Mouse (Mus musculus) lung, embryonic 15.5 days (tissue): ENCODE results near the gene Gpbar1. TPM values are rescaled to one million over a fixed set of nuclear protein-coding genes. Genes with fewer than 3 reads are reported as not detected.

ENCODE experiments used
- ATAC-seq: fragments of 200-750 bp; cut with Nextera tagmentation; 2 replicates; pipeline ENCODE4 v1.8.0; 2017; ENCODE audit warnings: moderate number of reproducible peaks, borderline replicate concordance; ENCODE audit not compliant: low FRiP score, low TSS enrichment; ENCODE audit errors: extremely low read depth
- H3K27ac ChIP-seq: fragments of 300-500 bp; sonication (generic); 2 replicates; pipeline ENCODE4 v1.5.1; 2015; ENCODE audit warnings: moderate library complexity, mild to moderate bottlenecking, inconsistent platforms
- H3K27me3 ChIP-seq: fragments of 300-500 bp; sonication (generic); 2 replicates; pipeline ENCODE4 v1.6.1; 2015; ENCODE audit warnings: inconsistent platforms
- H3K36me3 ChIP-seq: fragments of 300-500 bp; sonication (generic); 2 replicates; pipeline ENCODE4 v1.6.1; 2015; ENCODE audit warnings: inconsistent platforms
- H3K4me1 ChIP-seq: fragments of 300-500 bp; sonication (generic); 2 replicates; pipeline ENCODE4 v1.6.1; 2015; ENCODE audit warnings: inconsistent platforms
- H3K4me2 ChIP-seq: fragments of 300-500 bp; sonication (generic); 2 replicates; pipeline ENCODE4 v1.6.1; 2015; ENCODE audit warnings: inconsistent platforms, mild to moderate bottlenecking, moderate library complexity
- H3K4me3 ChIP-seq: fragments of 300-500 bp; sonication (generic); 2 replicates; pipeline ENCODE4 v1.5.1; 2015; ENCODE audit warnings: mild to moderate bottlenecking, inconsistent platforms
- H3K9ac ChIP-seq: fragments of 300-500 bp; sonication (generic); 2 replicates; pipeline ENCODE4 v1.6.1; 2015; ENCODE audit warnings: inconsistent platforms
- H3K9me3 ChIP-seq: fragments of 300-500 bp; sonication (generic); 2 replicates; pipeline ENCODE4 v1.6.1; 2016; ENCODE audit warnings: inconsistent platforms
- WGBS: fragments of 180-500 bp; shearing (Covaris S2); methylation state at CpG from one replicate; pipeline ENCODE4 v1.1.7; 2015; 5-methylcytosine and 5-hydroxymethylcytosine counted together
- polyA plus RNA-seq: library from polyadenylated mRNA; unstranded; fragments of >200 nt; fragmentation: Nextera tagmentation; extraction: Ambion mirVana; gene quantifications from 2 replicates; pipeline ENCODE4 v1.2.1, GENCODE M21; 2015

The Gpbar1 gene
- polyA plus RNA-seq, 1 experiment from 2014 or later: 0.19 TPM

DNA sequence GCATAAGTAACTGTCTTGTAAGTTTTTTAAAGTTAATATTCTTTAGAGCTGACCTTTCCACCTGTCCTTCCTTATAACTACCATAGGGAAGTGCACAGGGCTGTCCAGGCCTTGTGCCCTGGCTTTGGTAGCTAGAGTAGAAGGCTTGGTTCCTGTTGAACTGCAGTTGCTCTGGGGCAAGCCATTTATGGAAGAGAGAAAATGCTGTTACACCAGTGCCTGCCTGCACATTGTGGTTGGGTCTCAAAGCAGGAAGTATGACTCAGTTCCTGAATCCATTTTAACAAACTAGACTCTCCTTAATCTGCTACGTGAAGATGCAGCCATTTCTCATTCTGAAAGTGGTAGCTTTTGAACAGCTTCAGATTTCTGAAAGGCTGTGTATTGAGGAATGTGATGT, 29.6 kb upstream of the Gpbar1 start:
- no peaks in the 10 kb centered on the region for H3K27me3 ChIP-seq
- H3K4me3 ChIP-seq: no peak overlapping the region
- peak overlapping the region; percentile 52 for H3K27ac ChIP-seq
- H3K4me1 ChIP-seq: peaks cover 6% of the 10 kb centered on the region; the same call in 1 of the 2 replicates
- no peak overlapping the region for H3K4me2 ChIP-seq
- H3K36me3 ChIP-seq: peaks cover 58% of the 10 kb centered on the region
- no peaks in the 10 kb centered on the region for H3K9me3 ChIP-seq
- no peak; the same call in 1 of the 2 replicates for ATAC-seq
- WGBS: 48% methylated on average over 1 of the region's 1 CpGs
- no peak overlapping the region for H3K9ac ChIP-seq

DNA sequence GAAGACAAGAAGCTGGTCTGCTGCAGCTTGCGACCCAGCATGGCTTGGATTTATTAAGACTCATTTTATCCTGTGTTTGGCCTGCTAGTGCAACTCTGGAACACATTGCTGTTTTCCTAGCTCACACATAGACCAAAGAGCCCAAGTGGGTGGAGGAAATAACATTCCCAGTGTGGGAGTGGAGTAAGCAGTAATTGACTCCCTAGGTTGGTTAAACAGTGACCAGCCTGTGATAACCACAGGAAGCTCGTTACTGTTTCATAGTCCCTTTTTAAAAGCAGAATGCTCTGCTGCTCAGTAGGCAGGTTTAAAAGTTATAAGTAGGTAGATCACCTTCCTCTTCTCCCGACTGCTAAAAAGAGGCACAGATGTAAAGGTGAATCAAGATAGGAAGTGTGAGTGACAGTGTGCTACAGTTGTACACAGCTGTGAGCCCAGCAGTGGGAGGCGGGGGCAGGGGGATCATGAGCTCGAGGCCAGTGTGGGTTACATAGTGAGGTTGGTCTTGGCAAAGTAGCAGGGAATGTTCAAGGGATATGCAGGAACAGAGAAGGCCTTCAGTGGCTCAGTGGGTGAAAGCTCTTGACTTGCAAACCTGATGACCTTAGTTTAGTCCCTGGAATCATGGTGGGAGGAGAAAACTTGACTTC, 28.9 kb upstream of the Gpbar1 start:
- H3K27me3 ChIP-seq: no peaks in the 10 kb centered on the region
- H3K9me3 ChIP-seq: no peaks in the 10 kb centered on the region
- no peak overlapping the region for H3K9ac ChIP-seq
- H3K36me3 ChIP-seq: peaks cover 59% of the 10 kb centered on the region
- H3K4me2 ChIP-seq: no peak overlapping the region
- H3K27ac ChIP-seq: peak overlapping the region; percentile 52
- no peak for ATAC-seq
- WGBS: 66% methylated on average over 5 of the region's 5 CpGs
- no peak overlapping the region for H3K4me3 ChIP-seq
- H3K4me1 ChIP-seq: peaks cover 6% of the 10 kb centered on the region; the same call in 1 of the 2 replicates

- Histone ChIP-seq H3K36me3 (peaks cover 64% of the 10 kb centered on the region), H3K9me3 (no peaks in the 10 kb centered on the region), H3K4me1 (peaks cover 6% of the 10 kb centered on the region; the same call in 1 of the 2 replicates), H3K4me2 (no peak overlapping the region), H3K9ac (no peak overlapping the region), H3K27me3 (no peaks in the 10 kb centered on the region), H3K4me3 (no peak overlapping the region), H3K27ac (no peak overlapping the region)
- no peak for ATAC-seq
- 83% methylated on average over 4 of the region's 4 CpGs for WGBS
These were observed 28.3 kb upstream of the Gpbar1 start for GRCm38 (mm10) chr1:74250096-74250495.

- no peaks in the 10 kb centered on the region for H3K27me3 ChIP-seq
- no peak overlapping the region for H3K4me2 ChIP-seq
- no peaks in the 10 kb centered on the region for H3K9me3 ChIP-seq
- H3K27ac ChIP-seq: no peak overlapping the region
- ATAC-seq: no peak
- no peak overlapping the region for H3K9ac ChIP-seq
- H3K4me3 ChIP-seq: no peak overlapping the region
- no peaks in the 10 kb centered on the region for H3K4me1 ChIP-seq
- peaks cover 87% of the 10 kb centered on the region for H3K36me3 ChIP-seq
- WGBS: 93% methylated on average over 8 of the region's 8 CpGs
These were observed 22.5 kb upstream of the Gpbar1 start for GRCm38 (mm10) chr1:74255704-74256345.

GRCm38 (mm10) chr1:74256782-74257181, 21.6 kb upstream of the Gpbar1 start:
- no peak for ATAC-seq
- no peaks in the 10 kb centered on the region for H3K27me3 ChIP-seq
- H3K9ac ChIP-seq: no peak overlapping the region
- no peaks in the 10 kb centered on the region for H3K9me3 ChIP-seq
- no peak overlapping the region for H3K4me3 ChIP-seq
- WGBS: 77% methylated on average over 4 of the region's 4 CpGs
- H3K36me3 ChIP-seq: peaks cover 84% of the 10 kb centered on the region
- H3K27ac ChIP-seq: no peak overlapping the region
- H3K4me2 ChIP-seq: no peak overlapping the region
- no peaks in the 10 kb centered on the region for H3K4me1 ChIP-seq

GRCm38 (mm10) chr1:74262510-74262909, 15.8 kb upstream of the Gpbar1 start:
- WGBS: 80% methylated on average over 6 of the region's 6 CpGs
- Histone ChIP-seq H3K27ac (no peak overlapping the region), H3K4me3 (no peak overlapping the region), H3K36me3 (peaks cover 90% of the 10 kb centered on the region), H3K9me3 (no peaks in the 10 kb centered on the region), H3K4me1 (no peaks in the 10 kb centered on the region), H3K4me2 (no peak overlapping the region), H3K27me3 (no peaks in the 10 kb centered on the region), H3K9ac (no peak overlapping the region)
- ATAC-seq: no peak

DNA sequence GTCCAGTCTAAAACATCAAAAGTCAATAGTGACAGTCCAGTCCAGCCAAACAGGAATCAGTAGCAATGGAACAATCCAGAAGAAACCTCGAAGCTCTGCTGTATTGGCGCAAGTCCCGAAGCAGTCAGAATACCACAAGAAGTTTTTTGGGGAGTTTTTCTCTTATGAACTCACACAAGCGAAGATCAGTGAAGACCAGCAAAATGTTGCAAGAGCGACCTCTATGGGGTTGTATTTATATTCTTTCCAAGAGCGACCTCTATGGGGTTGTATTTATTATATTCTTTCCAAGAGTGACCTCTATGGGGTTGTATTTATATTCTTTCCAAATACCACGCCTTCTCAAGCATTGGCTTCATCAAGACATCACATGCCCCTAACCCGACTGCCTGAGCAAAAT, 9.6 kb upstream of the Gpbar1 start:
- peaks cover 54% of the 10 kb centered on the region for H3K36me3 ChIP-seq

DNA sequence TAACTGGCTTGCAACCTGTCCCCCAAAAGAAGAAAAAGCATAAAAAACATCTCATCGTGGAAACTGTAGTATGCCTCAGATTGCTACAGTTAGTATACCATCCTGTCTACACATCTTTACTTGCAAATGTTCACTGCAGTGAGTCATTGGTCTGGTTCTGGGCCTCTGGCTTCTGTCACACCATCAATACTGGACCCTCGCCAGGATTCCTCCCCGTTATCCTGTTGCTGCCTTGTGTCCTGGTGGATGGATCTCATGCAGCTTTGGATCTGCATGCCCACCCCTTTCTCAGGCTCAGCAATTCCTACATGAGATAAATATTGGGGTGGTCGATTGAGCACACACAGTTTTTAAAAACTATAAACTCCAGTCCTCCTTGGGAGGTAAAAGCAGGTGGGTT, 6.7 kb upstream of the Gpbar1 start:
- H3K9me3 ChIP-seq: no peaks in the 10 kb centered on the region
- no peak overlapping the region for H3K4me3 ChIP-seq
- ATAC-seq: no peak
- no peaks in the 10 kb centered on the region for H3K27me3 ChIP-seq
- 55% methylated on average over 4 of the region's 4 CpGs for WGBS
- peaks cover 11% of the 10 kb centered on the region for H3K4me1 ChIP-seq
- H3K27ac ChIP-seq: no peak overlapping the region
- H3K4me2 ChIP-seq: no peak overlapping the region
- H3K36me3 ChIP-seq: peaks cover 25% of the 10 kb centered on the region
- H3K9ac ChIP-seq: no peak overlapping the region

More for the DNA sequence above, 9.6 kb upstream of the Gpbar1 start:
- Histone ChIP-seq H3K4me2 (no peak overlapping the region), H3K4me1 (no peaks in the 10 kb centered on the region), H3K4me3 (no peak overlapping the region), H3K9me3 (no peaks in the 10 kb centered on the region), H3K9ac (no peak overlapping the region), H3K27me3 (no peaks in the 10 kb centered on the region), H3K27ac (no peak overlapping the region)
- ATAC-seq: no peak
- WGBS: 76% methylated on average over 8 of the region's 8 CpGs

- Histone ChIP-seq H3K9ac (no peak overlapping the region), H3K27ac (peak overlapping the region; percentile 58), H3K4me3 (no peak overlapping the region), H3K4me1 (peaks cover 11% of the 10 kb centered on the region), H3K9me3 (no peaks in the 10 kb centered on the region), H3K27me3 (no peaks in the 10 kb centered on the region), H3K36me3 (peaks cover 10% of the 10 kb centered on the region), H3K4me2 (peak overlapping the region; percentile 17; the same call in 1 of the 2 replicates)
- 26% methylated on average over 9 of the region's 9 CpGs for WGBS
- ATAC-seq: peak; percentile 58
These were observed 3.3 kb upstream of the Gpbar1 start for GRCm38 (mm10) chr1:74275015-74275414.

DNA sequence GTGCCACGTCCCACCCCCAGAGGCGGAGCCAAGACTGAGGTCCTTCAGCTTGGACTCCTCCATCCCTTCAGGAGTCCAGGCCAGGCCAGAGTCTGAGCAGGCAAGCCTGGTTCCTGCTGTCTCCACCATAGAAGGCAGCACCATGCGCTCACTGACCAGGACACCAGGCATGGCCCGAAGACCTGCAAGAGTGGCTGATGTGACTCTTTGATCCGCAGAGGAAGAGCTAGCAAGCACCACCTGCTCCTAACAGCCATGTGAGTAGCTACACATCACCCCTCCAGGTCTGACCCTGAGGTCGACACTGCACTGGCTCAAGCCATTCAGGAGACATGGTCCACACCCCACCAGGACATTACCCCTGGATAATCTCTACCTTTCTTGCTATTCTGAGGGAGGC, 1.3 kb upstream of the Gpbar1 start:
- Histone ChIP-seq H3K4me2 (no peak overlapping the region), H3K36me3 (peaks cover 30% of the 10 kb centered on the region), H3K9ac (no peak overlapping the region), H3K27ac (no peak overlapping the region), H3K4me1 (peaks cover 11% of the 10 kb centered on the region), H3K27me3 (no peaks in the 10 kb centered on the region), H3K4me3 (no peak overlapping the region), H3K9me3 (no peaks in the 10 kb centered on the region)
- WGBS: 60% methylated on average over 6 of the region's 6 CpGs
- no peak for ATAC-seq

DNA sequence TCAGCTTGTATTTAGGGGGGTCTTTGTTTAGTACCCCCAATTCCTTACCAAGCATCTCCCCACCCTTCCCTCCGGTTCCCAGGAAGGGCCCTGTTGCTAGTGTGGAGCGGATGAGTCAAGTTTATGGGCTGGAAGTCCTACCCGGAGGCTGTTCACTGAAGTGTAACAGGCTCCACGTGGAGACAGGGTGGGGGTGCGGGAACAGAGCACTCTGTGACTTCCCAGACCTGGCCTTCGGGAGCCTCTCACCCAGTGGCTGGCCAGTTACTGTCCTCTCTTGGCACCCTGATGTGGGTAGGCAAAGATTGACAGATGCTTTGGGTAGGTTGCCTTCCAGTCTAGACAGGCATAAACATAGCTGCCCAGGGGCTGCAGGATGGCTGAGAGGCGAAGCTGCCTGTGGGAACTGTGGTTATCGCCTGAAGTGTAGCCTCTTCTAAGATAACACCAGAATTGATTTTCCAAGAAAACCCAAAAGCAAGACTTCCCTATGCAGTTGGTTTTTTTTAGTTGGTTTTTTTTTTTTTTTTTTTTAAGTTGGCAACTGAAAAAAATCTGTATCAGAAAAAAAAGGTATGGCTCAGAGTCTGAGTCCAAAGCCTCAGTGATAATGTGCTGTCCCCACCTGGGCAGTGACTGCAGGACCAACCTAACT, 340 bp upstream of the Gpbar1 start:
- peaks cover 16% of the 10 kb centered on the region for H3K4me1 ChIP-seq
- H3K4me3 ChIP-seq: no peak overlapping the region
- H3K4me2 ChIP-seq: no peak overlapping the region
- 55% methylated on average over 8 of the region's 8 CpGs for WGBS
- no peaks in the 10 kb centered on the region for H3K9me3 ChIP-seq
- H3K27ac ChIP-seq: no peak overlapping the region
- H3K36me3 ChIP-seq: peaks cover 39% of the 10 kb centered on the region
- no peak for ATAC-seq
- H3K9ac ChIP-seq: no peak overlapping the region
- no peaks in the 10 kb centered on the region for H3K27me3 ChIP-seq

- Histone ChIP-seq H3K36me3 (peaks cover 43% of the 10 kb centered on the region), H3K9ac (no peak overlapping the region), H3K4me2 (no peak overlapping the region), H3K4me3 (no peak overlapping the region), H3K9me3 (no peaks in the 10 kb centered on the region), H3K27ac (no peak overlapping the region), H3K4me1 (peaks cover 24% of the 10 kb centered on the region), H3K27me3 (no peaks in the 10 kb centered on the region)
- ATAC-seq: no peak
- WGBS: 84% methylated on average over 11 of the region's 11 CpGs
These were observed 638 bp downstream of the Gpbar1 start for GRCm38 (mm10) chr1:74278988-74279387.
